In the genomic region with DNA sequence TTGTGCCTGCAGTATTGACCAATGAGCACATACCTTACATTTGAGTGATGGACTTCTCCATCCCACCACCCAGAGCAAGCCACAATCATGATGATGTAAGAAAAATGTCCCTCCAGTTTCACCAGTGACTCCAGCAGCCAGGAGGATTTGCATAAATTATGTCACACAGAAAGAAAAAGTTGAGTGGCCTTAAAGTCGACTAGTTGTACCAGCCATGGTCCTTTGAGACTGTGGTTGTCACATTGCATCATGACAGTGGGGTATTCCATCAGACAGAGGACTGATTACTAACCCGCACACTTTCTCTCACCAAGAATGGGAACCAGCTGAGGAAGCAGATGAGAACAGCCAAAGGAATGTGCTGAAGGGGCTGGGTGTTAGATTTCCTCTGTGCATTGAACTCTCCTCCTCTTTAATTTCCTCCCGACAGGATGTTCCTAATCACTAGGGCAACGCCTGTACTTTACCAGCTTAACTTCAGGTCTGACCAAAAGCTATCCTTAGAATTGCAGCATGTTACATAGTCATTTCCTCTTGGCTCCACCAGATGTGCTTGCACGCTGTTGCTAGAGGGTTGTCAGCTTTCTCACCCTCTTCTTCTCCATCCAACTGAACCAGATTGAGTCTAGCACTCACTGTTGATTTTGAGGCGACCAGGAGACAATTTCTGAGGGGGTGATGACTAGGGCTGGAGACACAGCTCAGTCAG, we compare ENCODE assay signal across 25 mouse cellular contexts. TPM values are rescaled to one million over a fixed set of nuclear protein-coding genes. Genes with fewer than 3 reads are reported as not detected.
DNase-seq lines count a peak whose midpoint lies in the region; ATAC-seq lines count a peak whose summit lies in the region.
"Had no signal": no experiment of that assay in that cellular context is flagged by ENCODE, and none has a peak within 500 bp of the region (broad histone marks: within the 10 kb centered on the region; RNA-seq: fewer than 3 reads in every experiment).

No protein-coding gene starts in this region.

- H3K4me1 ChIP-seq in kidney, embryonic 16.5 days (ENCODE audit: insufficient read depth, low read length) = peaks cover 4% of the 10 kb centered on the region; the same call in 1 of the 2 replicates
- H3K4me1 ChIP-seq in embryonic facial prominence, embryonic 10.5 days = peaks cover 9% of the 10 kb centered on the region
- no peaks in the 10 kb centered on the region for H3K4me1 ChIP-seq in hindbrain, embryonic 11.5 days (replicated peaks; ENCODE audit: control insufficient read depth, insufficient read depth, low read length)
- H3K4me1 ChIP-seq: embryonic facial prominence, embryonic 15.5 days; forebrain, embryonic 13.5 days; hindbrain, embryonic 13.5 days; limb, embryonic 15.5 days; midbrain, embryonic 13.5 days had no signal

- no peak overlapping the region for H3K4me2 ChIP-seq in kidney, embryonic 16.5 days (replicated peaks; ENCODE audit: low read depth, low read length)
- no peak overlapping the region for H3K4me2 ChIP-seq in hindbrain, embryonic 11.5 days (replicated peaks; ENCODE audit: low read depth, low read length)
- H3K4me2 ChIP-seq: embryonic facial prominence, embryonic 15.5 days; forebrain, embryonic 13.5 days; hindbrain, embryonic 13.5 days; limb, embryonic 15.5 days; midbrain, embryonic 13.5 days had no signal

- no peak overlapping the region for H3K27ac ChIP-seq in kidney, embryonic 16.5 days (ENCODE audit: low read length)
- H3K27ac ChIP-seq in embryonic facial prominence, embryonic 10.5 days (replicated peaks) = no peak overlapping the region
- H3K27ac ChIP-seq in hindbrain, embryonic 11.5 days (ENCODE audit: low read depth, low read length) = no peak overlapping the region
- H3K27ac ChIP-seq: embryonic facial prominence, embryonic 15.5 days; forebrain, embryonic 13.5 days; hindbrain, embryonic 13.5 days; limb, embryonic 15.5 days; midbrain, embryonic 13.5 days had no signal

- no peaks in the 10 kb centered on the region for H3K27me3 ChIP-seq in kidney, embryonic 16.5 days (ENCODE audit: insufficient read depth, low read length)
- H3K27me3 ChIP-seq in embryonic facial prominence, embryonic 10.5 days (replicated peaks; ENCODE audit: low read depth, poor library complexity, severe bottlenecking) = no peaks in the 10 kb centered on the region
- no peaks in the 10 kb centered on the region for H3K27me3 ChIP-seq in hindbrain, embryonic 11.5 days (ENCODE audit: control insufficient read depth, insufficient read depth, low read length)
- H3K27me3 ChIP-seq: embryonic facial prominence, embryonic 15.5 days; forebrain, embryonic 13.5 days; hindbrain, embryonic 13.5 days; limb, embryonic 15.5 days; midbrain, embryonic 13.5 days had no signal

- H3K4me3 ChIP-seq in kidney, embryonic 16.5 days (ENCODE audit: low read length) = no peak overlapping the region
- no peak overlapping the region for H3K4me3 ChIP-seq in embryonic facial prominence, embryonic 10.5 days
- H3K4me3 ChIP-seq in hindbrain, embryonic 11.5 days (ENCODE audit: low read depth, low read length) = no peak overlapping the region
- H3K4me3 ChIP-seq: embryonic facial prominence, embryonic 15.5 days; forebrain, embryonic 13.5 days; hindbrain, embryonic 13.5 days; limb, embryonic 15.5 days; midbrain, embryonic 13.5 days had no signal

- H3K9ac ChIP-seq in kidney, embryonic 16.5 days (replicated peaks; ENCODE audit: low read length) = no peak overlapping the region
- H3K9ac ChIP-seq in hindbrain, embryonic 11.5 days (ENCODE audit: low read depth, low read length) = no peak overlapping the region
- H3K9ac ChIP-seq: embryonic facial prominence, embryonic 15.5 days; forebrain, embryonic 13.5 days; hindbrain, embryonic 13.5 days; limb, embryonic 15.5 days; midbrain, embryonic 13.5 days had no signal

- no peaks in the 10 kb centered on the region for H3K9me3 ChIP-seq in kidney, embryonic 16.5 days (ENCODE audit: low read length)
- H3K9me3 ChIP-seq in embryonic facial prominence, embryonic 10.5 days = no peaks in the 10 kb centered on the region
- no peaks in the 10 kb centered on the region for H3K9me3 ChIP-seq in hindbrain, embryonic 11.5 days (ENCODE audit: control insufficient read depth, low read length)
- H3K9me3 ChIP-seq: embryonic facial prominence, embryonic 15.5 days; forebrain, embryonic 13.5 days; hindbrain, embryonic 13.5 days; limb, embryonic 15.5 days; midbrain, embryonic 13.5 days had no signal

- no peaks in the 10 kb centered on the region for H3K36me3 ChIP-seq in kidney, embryonic 16.5 days (ENCODE audit: insufficient read depth, low read length)
- no peaks in the 10 kb centered on the region for H3K36me3 ChIP-seq in embryonic facial prominence, embryonic 10.5 days (replicated peaks)
- H3K36me3 ChIP-seq in hindbrain, embryonic 11.5 days (ENCODE audit: control insufficient read depth, insufficient read depth, low read length) = no peaks in the 10 kb centered on the region
- H3K36me3 ChIP-seq: embryonic facial prominence, embryonic 15.5 days; hindbrain, embryonic 13.5 days; limb, embryonic 15.5 days; midbrain, embryonic 13.5 days had no signal

- intact Hi-C loops in left cerebral cortex, postnatal 14 days (cut with DNase I) = no loop called here

- no peak for DNase-seq in kidney, adult 8-10 months
- DNase-seq in Muller cell, postnatal 12 days (ENCODE audit: inconsistent ontology term) = peak; percentile 40
- peak; percentile 30 for DNase-seq in embryonic facial prominence, embryonic 10.5 days (ENCODE audit: low spot score)
- DNase-seq in left cerebral cortex, postnatal 14 days (ENCODE audit: low spot score in 2 of 2) = no peak
- DNase-seq in frontal cortex, postnatal 25 days (ENCODE audit: low spot score in 2 of 2) = no peak
- DNase-seq in hindbrain, embryonic 11.5 days (ENCODE audit: low spot score) = no peak
- DNase-seq: cerebellum, postnatal 14 days; kidney, postnatal 25 days; layer of hippocampus, adult 9-11 months; lung, adult 18-20 months; lung, postnatal 4 days; retina, postnatal 1 day; right cerebral cortex, postnatal 4 days; thymus, postnatal 4 days had no signal

- WGBS in kidney, embryonic 16.5 days = 18% methylated on average over 6 of the region's 6 CpGs
- WGBS in embryonic facial prominence, embryonic 10.5 days = 31% methylated on average over 6 of the region's 6 CpGs
- 53% methylated on average over 6 of the region's 6 CpGs for WGBS in hindbrain, embryonic 11.5 days

- peak; percentile 31; the same call in 1 of the 2 replicates for ATAC-seq in kidney, embryonic 16.5 days (ENCODE audit: low FRiP score, low TSS enrichment)
- ATAC-seq in megakaryocyte, adult 5-6 weeks (ENCODE audit: poor library complexity, severe bottlenecking) = peak; percentile 63
- ATAC-seq in hindbrain, embryonic 11.5 days (ENCODE audit: low FRiP score) = no peak
- ATAC-seq: forebrain, embryonic 13.5 days; intestine, embryonic 16.5 days; midbrain, embryonic 13.5 days had no signal

RNA-seq across cellular contexts. Expression of gene Il12b, which starts 9.7 kb away (rescaled TPM):
- 0.19 TPM in 1 of 2 replicates, not detected in the other for polyA plus RNA-seq in kidney, embryonic 16.5 days (2015; fragmentation: Nextera tagmentation; extraction: Ambion mirVana)
- polyA plus RNA-seq in embryonic facial prominence, embryonic 10.5 days (2016; fragmentation: Nextera tagmentation; extraction: Ambion mirVana) = not detected in 2 replicates
- not detected in 2 replicates for total RNA-seq in megakaryocyte, adult 5-6 weeks (2015)
- not detected in 2 replicates for total RNA-seq in megakaryocyte, adult 5-6 weeks (2017)
- total RNA-seq in left cerebral cortex, postnatal 14 days (2021) = not detected
- not detected in 2 replicates for polyA plus RNA-seq in hindbrain, embryonic 11.5 days (2014; fragmentation: Nextera tagmentation; extraction: Ambion mirVana)
- total RNA-seq: gastrocnemius, postnatal 4 days had no signal
- polyA plus RNA-seq: embryonic facial prominence, embryonic 15.5 days; forebrain, embryonic 13.5 days; heart, embryonic 14.5 days; intestine, embryonic 16.5 days; midbrain, embryonic 13.5 days; testis, adult 2 months had no signal

Comparison
In these comparisons a context has a peak if more than half of its experiments do, and no peak if none do; other contexts are left out.
1. DNase-seq: peak in Muller cell, postnatal 12 days (single experiment) and embryonic facial prominence, embryonic 10.5 days (single experiment); none in kidney, adult 8-10 months (0 of 2), left cerebral cortex, postnatal 14 days (0 of 2), frontal cortex, postnatal 25 days (0 of 2) and hindbrain, embryonic 11.5 days (single experiment).